Mouse (Mus musculus) megakaryocyte, adult 5-6 weeks (primary cell): ENCODE measurements around the gene Tubd1. TPM values are rescaled to one million over a fixed set of nuclear protein-coding genes. Genes with fewer than 3 reads are reported as not detected.
"Not testable (repeated sequence)": the region's sequence is repeated elsewhere in the genome, so short reads cannot be mapped to it uniquely, and the experiment has no call there.

Source experiments
- ATAC-seq: 2 replicates; pipeline ENCODE4 v1.8.0; 2016; ENCODE audit warnings: mild to moderate bottlenecking, inconsistent platforms; ENCODE audit not compliant: poor library complexity, severe bottlenecking
- total RNA-seq, 2 experiments: library from RNA; stranded (forward) in 1 of 2; stranded (reverse) in 1 of 2; fragments of 153-499, 151-499 nt in 1 of 2; fragments of 221-1000, 200-1000 nt in 1 of 2; gene quantifications; 2 replicates each; pipeline versions ENCODE4 v1.2.3 to v1.2.4; 2015 to 2017

The Tubd1 gene
- total RNA-seq (2015), result 7.8 and 9.6 TPM in 2 replicates
- total RNA-seq (2017), result 5.4 and 5.5 TPM in 2 replicates

DNA sequence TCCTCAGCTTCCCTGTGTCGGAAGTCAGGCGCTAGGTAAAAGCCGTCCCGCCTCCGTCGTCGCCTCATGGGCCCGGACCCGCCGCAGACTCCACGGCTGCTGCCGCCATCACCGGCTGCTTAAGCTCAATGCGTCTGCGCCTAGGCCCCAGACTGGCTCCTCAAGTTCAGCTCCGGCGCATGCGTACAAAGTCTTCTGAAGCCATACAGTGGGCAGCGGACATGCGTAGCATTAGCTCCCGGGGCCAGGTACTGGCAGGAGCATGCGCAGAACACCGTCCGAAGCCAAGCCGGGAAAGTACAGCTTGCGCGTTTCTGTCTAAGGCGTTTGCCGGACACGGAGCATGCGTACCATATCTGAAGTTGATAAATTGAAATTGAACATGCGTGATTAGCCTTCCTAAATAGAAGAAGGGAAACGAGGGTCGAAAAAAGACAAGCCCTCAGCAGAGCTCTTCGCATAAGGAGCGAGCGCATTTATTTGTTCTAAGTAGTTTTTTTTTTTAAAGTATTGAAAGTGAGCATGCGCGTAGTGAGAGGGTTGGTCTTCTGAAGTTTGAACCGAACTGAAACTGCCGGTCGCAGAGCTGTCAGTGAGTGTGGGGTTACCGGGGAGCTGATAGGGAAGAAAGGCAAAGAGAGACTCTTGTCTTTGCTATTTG, at the start of gene Tubd1, which contains the start of gene Rps6kb1:
TSS of gene Tubd1 (plus strand) at position 353 of the 661 bp plus-strand sequence.
TSS of gene Rps6kb1 (minus strand) at position 167 of the 661 bp plus-strand sequence.
- peak; percentile 92 for ATAC-seq

DNA sequence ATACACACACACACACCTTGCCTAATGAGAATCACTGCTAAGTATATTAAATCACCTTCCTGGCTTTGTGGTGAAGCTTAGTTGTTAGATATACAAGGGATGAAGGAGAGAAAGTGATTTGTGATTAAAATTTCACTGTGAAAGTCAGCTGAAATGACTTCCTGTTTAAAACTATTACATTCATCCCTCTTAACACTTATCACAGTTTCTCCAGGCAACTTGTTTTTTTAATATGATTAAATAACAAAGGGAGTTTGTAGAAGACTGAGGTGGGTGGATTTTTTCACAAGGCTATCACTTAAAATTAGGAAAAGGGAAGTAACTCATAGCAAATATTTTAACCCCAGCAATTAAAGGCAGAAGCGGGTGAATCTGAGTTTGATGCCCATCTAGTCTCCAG, 47.4 kb upstream of the Tubd1 start:
- no peak for ATAC-seq

DNA sequence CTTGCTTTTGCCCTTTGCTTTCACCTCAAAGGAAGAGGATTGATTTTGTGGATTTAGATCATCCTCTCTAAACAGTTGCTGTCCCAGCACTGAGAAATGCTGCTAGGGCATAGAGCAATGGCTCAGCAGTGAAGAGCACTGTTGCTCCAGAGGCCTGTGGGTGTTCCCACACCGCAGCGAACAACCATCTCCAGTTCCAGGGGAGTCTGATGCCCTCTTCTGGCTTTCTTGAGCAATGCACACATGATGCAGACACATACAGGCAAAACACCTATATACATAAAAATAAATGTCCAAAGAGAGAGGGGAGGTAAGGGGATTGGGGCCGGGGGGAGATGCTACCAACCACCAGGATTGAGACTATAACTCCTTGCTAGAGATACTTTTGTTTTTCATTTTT, 46.9 kb upstream of the Tubd1 start:
- ATAC-seq, result no peak

DNA sequence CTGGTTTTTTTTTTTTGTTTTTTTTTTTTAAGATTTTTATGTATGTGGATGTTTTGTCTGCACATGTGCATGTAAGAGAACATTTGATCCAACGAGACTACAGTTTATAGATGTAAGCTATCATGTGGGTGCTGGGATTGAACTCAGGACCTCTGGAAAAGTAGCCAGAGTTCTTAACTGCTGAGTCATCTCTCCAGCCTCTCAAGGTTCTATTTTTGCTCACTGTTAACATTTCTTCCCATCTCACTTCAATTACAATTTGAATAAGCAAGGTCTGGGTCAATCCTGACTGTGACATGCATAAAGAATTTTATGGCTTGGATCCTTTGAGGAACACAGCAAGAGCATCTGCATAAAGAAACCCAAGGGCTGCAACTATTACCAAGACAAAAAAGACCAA, 44.0 kb upstream of the Tubd1 start:
- no peak for ATAC-seq

DNA sequence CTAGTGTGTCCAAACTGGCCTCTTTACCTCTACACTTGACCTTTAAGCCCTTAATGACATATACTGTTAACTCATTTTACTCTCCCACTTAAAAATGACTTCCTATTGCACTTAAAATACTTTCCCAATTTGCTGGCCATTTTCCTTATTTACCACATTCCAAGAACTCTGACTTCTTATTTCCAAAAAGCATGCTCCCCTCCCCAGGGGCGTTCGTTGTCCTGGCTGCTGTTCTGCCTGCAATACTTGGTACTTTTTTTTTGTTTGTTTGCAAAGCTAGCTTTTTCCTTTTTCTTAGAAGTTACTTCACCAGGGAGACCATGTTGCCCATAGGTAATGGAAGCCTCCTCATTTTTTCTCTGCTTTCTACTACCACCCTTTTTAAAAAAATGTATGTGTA, 41.7 kb upstream of the Tubd1 start:
- no peak for ATAC-seq

DNA sequence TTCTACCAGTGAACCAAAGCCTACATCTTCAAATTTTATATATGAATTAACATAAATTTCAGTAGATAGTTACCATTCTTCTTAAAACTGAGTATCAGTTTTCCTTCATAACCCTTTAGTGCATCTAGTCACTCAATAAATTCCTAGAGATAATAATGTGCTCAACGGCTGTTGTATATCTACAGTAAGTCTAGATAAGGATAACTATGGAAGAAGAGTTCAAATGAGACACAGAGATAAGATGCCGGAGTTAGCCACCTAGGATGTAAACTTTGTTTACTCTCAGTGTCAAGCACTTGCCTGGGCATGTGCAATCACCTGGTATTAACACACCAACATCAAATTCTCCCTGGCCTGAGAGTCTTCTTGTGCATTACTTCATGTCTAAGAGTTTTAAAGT, 37.5 kb upstream of the Tubd1 start:
- no peak for ATAC-seq

DNA sequence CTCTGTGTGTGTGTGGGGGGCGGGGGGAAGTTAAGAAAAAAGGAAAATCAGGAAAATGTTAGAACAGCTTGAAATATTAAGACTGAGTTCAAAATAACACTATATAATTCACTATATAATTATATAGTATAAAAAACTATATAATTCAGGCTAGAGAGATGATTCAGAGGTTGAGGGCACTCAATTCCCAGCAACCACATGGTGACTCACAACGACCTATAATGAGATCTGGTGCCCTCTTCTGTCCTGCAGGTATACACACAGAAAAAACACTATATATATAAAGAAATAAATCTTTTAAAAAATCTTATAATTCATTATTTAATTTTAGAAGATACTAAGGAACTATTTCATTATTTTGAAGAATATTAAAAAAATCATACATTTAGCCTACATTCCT, 36.8 kb upstream of the Tubd1 start:
- ATAC-seq, result no peak

DNA sequence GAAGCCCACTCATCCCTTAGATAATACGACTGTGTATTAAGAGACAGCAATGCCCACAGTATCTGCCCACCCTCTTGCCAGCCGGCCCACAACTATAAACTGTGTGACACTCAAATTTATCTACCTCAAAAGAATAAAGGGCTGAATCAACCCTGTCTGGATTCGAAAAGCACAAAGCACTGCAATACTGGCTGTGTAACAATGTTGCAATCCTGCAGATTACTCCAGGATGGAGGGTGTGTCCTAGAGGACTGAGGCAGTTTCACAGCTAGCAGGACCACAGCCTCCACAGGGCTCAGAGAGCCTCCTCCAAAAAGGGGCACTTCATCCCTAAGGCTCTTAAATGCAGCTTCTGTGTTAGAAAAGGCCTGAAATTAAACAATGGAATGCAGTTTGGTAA, 28.2 kb upstream of the Tubd1 start:
- no peak for ATAC-seq

DNA sequence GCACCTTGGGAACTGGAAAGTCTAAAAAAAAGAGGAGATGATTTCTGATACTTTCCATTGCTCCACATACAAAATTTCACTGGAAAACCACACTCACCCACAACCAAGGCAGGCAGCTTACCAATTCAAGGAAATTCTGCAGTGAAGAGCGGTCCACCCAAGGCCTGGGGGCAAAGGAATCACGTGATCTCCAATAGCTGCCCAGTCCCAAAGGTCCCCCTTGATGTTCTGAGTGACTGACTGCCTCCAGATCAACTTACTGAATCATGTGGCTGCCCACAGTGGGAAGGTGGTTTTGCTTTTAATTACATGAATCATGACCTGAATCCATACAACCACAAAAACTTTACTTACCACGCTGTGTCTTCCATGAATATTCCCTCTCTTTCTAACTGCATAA, 27.6 kb upstream of the Tubd1 start:
- ATAC-seq, result no peak

DNA sequence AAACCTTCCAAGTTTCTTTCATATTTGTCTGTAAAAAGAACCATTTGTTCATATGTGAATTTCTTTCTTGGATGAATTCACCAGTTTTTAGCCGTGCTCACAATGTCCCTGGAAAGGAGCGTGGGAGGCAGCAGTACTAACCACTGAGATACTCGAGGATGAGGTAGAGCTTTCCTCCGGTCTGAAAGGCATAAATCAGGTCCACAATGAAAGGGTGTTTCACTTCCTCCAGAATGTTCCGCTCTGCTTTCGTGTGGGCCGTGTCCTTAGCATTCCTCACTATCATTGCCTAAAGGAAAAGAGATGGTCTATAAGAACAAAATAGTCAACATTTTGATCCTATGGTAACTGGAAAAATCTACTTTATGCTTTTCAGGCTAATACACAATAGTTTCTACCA, 25.0 kb upstream of the Tubd1 start:
- ATAC-seq, result no peak

DNA sequence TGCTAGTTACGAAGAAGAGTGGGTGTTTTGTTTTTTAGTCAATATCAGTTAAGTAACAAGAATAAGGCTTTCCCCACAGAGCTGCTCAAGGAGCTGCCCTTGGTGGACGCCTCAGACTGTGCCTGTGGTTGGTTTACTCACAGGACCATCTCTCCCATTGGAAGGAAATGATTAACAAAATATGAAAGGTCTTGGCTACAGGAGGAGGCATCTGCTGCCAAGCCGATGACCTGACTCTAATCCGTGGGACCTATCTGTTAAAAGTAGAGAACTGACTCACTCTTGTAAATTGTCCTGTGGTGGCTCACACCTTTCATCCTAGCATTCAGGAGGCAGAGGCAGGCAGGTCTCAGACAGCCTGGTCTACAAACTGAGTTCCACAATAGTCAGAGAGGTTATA, 17.3 kb upstream of the Tubd1 start:
- no peak for ATAC-seq

DNA sequence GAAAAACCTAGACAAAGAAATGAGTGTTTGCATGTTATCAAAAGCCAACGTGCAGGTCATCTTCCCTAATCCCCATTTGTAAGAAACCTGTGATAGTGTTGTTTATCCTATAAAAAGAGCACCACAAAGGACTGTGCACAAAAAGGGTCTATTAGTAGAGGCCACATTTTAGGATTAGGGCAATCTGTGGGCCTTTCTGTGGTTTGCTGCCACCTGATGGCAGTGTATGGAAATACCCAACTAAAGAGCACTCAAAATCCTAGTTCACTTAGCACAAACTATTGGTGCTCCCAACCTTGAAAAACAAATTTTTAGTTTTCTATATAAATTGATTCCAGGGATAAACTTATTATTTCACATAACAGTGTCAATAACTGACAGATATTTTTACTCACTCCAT, 12.0 kb upstream of the Tubd1 start:
- ATAC-seq, result peak; percentile 47; the same call in 1 of the 2 replicates

DNA sequence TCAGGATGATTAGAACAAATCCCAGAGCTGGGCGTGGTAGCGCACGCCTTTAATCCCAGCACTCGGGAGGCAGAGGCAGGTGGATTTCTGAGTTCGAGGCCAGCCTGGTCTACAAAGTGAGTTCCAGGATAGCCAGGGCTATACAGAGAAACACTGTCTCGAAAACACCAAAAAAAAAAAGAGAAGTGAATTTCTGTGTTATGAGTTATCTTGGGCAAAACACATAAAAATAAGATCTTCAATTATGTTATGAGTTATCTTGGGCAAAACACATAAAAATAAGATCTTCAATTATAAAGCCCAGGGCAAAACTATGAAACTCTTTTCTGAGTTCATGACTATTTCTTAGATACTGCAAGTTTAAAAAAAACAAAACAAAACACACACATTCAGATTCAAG, 11.5 kb upstream of the Tubd1 start:
- ATAC-seq, result not testable (repeated sequence)

DNA sequence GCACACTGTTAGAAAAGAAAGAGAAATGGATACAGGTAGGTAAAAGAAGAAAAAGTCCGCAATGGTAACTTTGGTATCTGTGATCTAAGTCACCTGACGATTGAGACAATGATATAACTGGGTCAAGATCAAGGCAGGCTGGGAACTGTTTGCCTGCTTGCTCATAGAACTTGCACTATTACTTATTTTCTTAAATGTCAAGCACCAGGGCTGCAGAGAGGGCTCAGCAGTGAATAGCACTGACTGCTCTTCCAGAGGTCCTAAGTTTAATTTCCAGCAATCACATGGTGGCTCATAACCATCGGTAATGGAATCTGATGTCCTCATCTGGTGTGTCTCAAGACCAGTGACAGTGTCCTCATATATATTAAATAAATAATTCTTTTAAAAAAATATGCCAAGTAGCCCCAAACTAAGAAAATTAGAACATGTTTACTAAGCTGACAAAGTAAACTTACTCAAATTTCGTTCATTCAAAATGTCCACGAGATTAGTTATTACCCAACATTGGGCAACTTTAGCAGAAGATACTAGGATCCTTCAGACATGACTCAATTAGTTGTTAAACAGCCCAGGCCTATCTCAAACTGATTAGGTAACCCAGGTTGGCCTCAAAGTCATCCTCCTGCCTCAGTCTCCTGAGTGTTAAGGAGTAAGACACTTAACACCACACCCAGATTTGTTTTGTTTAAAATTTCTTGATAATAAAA, 10.4 kb upstream of the Tubd1 start:
- no peak for ATAC-seq

DNA sequence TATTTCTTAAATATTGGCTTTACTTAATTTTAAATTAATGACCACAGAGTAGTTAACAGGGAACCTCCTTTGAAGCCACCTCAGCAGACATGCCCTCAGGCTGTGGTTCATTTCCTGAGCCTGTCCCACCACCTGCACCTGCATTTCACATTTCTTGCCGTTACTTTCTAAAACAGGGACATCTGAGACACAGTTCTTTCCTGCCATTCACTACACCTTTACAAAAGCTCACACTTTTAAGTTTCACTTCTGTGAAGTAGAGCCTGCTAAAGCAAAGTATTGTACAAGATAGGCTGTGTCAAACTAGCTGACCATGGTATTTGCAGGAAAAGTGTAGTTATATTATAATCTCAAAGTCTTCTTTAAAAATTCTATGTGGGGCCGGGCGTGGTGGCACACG, 6.0 kb upstream of the Tubd1 start:
- ATAC-seq, result no peak

DNA sequence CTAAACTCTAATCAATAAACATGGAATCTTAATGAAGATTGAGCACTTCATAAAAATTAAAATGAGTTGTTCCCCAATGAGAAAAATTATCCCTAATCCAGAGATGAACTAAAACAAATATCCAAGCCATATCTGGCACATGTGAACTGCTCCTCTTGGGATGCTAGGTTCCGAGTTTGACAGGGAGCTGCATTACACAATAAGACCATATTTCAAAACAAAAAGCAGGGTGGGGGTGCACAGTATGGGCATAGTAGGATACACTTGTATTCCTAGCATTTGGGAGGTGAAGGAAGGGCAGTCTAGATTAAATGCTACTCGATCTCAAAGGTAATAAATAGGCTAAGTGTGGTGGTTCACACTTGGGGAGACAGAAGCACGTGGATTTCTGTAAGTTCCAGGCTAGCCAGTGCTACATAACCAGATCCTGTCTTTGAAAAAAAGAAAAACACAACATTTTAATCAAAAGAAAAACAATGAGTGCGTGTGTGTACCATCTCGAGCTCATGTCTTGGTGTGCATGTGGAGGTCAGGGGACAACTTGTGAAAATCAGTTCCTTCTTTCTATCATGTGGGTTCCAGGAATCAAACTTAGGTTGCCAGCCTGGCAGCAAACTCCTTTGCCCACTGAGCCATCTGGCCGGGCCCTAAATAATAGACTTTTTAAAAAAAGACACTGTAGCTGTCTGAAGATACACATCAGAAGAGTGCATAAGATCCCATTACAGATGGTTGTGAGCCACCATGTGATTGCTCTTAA, 4.9 kb upstream of the Tubd1 start:
- no peak for ATAC-seq

DNA sequence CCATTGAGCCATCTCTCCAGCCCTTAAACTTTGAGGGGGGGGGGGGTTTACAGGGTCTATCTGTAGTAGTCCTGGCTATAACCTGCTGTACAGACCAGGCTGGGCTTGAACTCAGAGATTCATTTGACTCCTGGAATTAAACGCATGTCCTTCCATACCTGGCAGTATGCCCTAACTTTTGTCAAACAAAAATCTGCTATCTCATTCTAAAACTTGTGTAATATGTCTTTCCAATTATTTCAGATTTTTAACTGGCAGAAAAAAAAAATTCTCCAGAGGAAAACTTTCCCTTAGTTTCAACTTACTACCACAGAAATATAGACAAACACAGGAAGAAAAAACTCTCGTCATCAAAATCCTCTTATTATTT, 4.3 kb upstream of the Tubd1 start:
- ATAC-seq, result no peak

DNA sequence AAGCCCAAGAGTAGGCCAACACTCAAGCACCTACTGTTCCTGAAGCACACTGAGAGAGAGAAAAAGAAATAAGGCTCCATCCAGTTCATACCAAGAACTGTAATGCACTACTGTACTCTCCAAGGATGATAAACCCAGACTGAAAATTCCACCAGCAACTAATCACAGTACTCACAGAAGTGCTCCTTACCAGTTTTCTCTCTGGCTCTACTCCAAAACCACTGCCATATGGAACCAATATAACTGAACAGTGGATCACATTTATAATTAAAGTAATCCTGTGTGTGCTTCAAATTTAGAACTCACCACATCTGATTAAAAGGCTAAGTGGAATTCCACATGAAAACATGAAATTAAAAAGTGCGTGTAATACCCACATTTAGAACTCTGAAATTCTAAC, 1.9 kb upstream of the Tubd1 start:
- no peak for ATAC-seq

DNA sequence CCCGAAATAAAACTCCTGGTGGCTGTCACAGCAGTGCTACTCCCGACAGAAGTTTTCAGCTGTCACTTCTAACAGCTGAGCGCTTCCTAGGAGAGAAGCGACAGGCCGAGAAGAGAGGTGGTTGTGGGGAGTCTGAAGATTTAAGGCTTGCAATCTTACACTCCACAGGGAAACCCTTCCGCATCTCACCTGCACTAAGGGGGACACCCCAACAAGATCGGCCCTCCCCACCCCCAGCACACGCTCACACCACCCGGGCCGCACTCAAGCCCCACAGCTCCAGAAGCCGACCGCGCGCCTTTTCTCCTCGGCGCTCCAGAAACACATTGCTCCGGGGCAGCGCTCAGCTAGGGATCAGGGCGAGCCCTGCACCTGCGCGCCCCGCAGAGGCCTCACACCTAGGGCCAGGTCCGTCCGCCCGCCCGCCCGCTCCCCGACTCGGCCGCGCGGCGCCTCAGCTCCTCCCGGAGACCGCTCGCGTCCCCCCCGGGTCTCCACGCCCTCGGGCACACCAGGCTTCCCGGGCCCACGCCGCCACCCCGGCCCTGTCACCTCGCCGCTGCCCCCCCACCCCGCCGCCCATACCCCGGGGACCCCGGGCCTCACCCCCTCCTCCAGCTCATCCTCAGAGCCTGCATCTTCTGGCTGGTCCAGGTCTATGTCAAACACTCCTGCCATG, 692 bp upstream of the Tubd1 start:
- ATAC-seq, result no peak

DNA sequence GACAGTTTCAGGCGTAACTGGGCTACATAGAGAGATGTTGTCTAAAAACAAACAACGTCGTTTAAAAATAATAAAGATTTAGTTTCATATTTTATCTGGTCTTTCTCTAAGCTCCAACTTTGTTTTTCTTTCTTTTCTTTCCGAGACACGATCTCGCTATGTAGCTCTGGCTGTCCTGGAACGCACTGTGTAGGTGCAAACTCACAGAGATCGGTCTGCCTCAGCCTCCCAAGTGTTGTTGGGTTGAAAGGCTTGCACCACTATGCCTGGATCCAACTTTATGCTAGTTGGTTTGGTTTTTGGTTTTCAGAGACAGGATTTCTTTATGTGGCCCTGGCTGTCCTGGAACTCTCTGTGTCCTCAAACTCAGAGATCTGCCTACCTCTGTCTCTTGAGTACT, 765 bp downstream of the Tubd1 start:
- no peak for ATAC-seq

DNA sequence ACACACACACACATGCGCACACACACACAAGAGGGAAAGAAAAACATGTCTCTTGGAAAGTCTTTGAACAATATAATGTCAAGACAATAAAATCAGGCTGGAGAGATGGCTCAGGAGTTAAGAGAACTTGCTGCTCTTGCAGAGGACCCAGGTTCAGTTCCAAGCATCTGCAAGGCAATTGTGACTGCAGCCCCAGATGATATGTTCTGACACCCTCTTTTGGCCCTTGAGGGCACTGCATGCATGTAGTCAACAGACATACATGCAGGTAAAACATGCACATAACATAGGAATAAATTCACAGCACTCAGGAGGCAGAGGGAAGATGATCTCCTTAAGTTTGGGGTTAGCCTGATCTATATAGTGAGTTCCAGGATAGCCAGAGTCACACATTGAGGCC, 2.6 kb downstream of the Tubd1 start:
- no peak for ATAC-seq
